Mouse (Mus musculus): ENCODE measurements at regions not wholly inside any gene's neighbourhood (a gene's known extent, or its start where the extent isn't known, plus 50 kb on each side); places are given as distances from the start of the nearest gene placed in this dataset.

GRCm38 (mm10) chr16:31603185-31603584, 60.1 kb upstream of the Dlg1 start:
- H3K36me3 ChIP-seq (ENCODE audit: control insufficient read depth, insufficient read depth, low read length): no peaks in the 10 kb centered on the region
- no peaks in the 10 kb centered on the region for H3K4me1 ChIP-seq (ENCODE audit: control insufficient read depth, insufficient read depth, low read length)
- H3K27ac ChIP-seq (ENCODE audit: control insufficient read depth, insufficient read depth, low read depth, low read length): no peak overlapping the region
- H3K27me3 ChIP-seq (ENCODE audit: control insufficient read depth, insufficient read depth, low read length): no peaks in the 10 kb centered on the region
- no peak for TF ChIP-seq POLR2A (IDR thresholded peaks at IDR 0.05; ENCODE audit: control insufficient read depth, low read depth, low read length)
- TF ChIP-seq CTCF (IDR thresholded peaks at IDR 0.05; ENCODE audit: control insufficient read depth, insufficient read depth, insufficient replicate concordance, low read depth, low read length): no peak
- no peak overlapping the region for H3K4me3 ChIP-seq (ENCODE audit: control insufficient read depth, low read depth, low read length)

DNA sequence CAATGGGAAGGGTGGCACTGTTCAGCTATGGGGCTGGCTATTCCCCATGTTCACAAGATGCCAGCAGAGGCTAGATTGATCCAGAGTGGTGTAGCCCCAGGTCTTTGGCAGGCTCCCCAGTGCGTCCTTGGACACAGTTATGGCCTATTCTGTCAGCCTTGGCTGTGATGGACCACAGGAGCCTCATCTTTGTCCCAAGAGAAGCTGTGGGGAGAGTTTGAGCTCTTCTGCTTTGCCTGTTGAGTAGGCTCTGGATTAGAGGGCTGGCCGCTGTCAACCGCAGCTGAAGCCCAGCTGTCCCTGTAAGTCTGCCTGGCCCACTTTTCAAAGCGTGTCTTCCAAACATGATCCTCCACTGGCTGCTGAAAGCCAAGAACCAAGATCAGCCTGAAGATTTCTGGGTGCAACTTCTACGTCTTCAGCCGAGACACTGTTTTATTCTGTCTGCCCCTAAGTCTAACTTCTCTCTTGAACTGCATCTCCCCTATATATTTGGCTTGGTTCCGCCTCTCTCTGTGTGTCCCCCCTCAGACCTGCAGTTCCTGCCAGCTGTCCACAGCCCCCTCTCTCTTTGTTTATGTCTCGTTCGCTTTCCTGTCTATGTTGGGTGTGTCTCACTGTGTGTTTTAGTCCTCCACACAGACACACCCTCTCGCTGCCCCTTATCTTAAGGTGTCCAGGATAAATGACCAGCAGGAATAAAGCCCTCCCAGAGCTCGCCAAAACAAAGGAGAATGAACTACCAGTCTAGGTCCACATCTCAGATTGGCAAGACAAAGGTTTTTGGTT, 56.7 kb upstream of the Dlg1 start:
- TF ChIP-seq POLR2A (IDR thresholded peaks at IDR 0.05; ENCODE audit: control insufficient read depth, low read depth, low read length) (no peak), CTCF (IDR thresholded peaks at IDR 0.05; ENCODE audit: control insufficient read depth, insufficient read depth, insufficient replicate concordance, low read depth, low read length) (no peak)
- Histone ChIP-seq H3K36me3 (ENCODE audit: control insufficient read depth, insufficient read depth, low read length) (no peaks in the 10 kb centered on the region), H3K4me3 (ENCODE audit: control insufficient read depth, low read depth, low read length) (no peak overlapping the region), H3K4me1 (ENCODE audit: control insufficient read depth, insufficient read depth, low read length) (no peaks in the 10 kb centered on the region; the same call in 1 of the 2 replicates), H3K27ac (ENCODE audit: control insufficient read depth, insufficient read depth, low read depth, low read length) (no peak overlapping the region), H3K27me3 (ENCODE audit: control insufficient read depth, insufficient read depth, low read length) (no peaks in the 10 kb centered on the region)

DNA sequence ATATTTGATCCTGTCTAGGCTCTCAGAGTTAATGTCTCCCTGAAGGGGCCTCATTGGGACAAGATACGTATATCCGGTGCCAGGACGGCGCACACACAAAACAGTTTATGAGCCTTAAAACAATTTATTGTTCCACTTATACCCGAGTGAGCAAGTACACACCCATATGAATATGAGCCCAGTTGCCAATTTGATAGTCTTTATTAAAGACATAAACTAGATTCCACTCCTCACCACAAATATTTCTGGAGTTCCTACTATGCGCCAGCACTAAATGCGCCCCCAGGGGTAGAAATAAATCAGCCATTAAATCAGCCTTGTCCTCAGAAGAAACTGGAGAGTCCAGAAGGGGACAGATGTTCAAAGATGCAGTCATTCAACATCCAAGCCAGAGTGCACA, 54.3 kb upstream of the Dlg1 start:
- Histone ChIP-seq H3K36me3 (ENCODE audit: control insufficient read depth, insufficient read depth, low read length) (no peaks in the 10 kb centered on the region), H3K27ac (ENCODE audit: control insufficient read depth, insufficient read depth, low read depth, low read length) (no peak overlapping the region), H3K4me3 (ENCODE audit: control insufficient read depth, low read depth, low read length) (no peak overlapping the region), H3K27me3 (ENCODE audit: control insufficient read depth, insufficient read depth, low read length) (no peaks in the 10 kb centered on the region), H3K4me1 (ENCODE audit: control insufficient read depth, insufficient read depth, low read length) (no peaks in the 10 kb centered on the region; the same call in 1 of the 2 replicates)
- TF ChIP-seq POLR2A (IDR thresholded peaks at IDR 0.05; ENCODE audit: control insufficient read depth, low read depth, low read length) (no peak), CTCF (IDR thresholded peaks at IDR 0.05; ENCODE audit: control insufficient read depth, insufficient read depth, insufficient replicate concordance, low read depth, low read length) (no peak)

GRCm38 (mm10) chr16:31609394-31610172, 53.7 kb upstream of the Dlg1 start:
- no peaks in the 10 kb centered on the region for H3K36me3 ChIP-seq (ENCODE audit: control insufficient read depth, insufficient read depth, low read length)
- H3K4me3 ChIP-seq (ENCODE audit: control insufficient read depth, low read depth, low read length): no peak overlapping the region
- no peaks in the 10 kb centered on the region; the same call in 1 of the 2 replicates for H3K4me1 ChIP-seq (ENCODE audit: control insufficient read depth, insufficient read depth, low read length)
- no peak for TF ChIP-seq POLR2A (IDR thresholded peaks at IDR 0.05; ENCODE audit: control insufficient read depth, low read depth, low read length)
- TF ChIP-seq CTCF (IDR thresholded peaks at IDR 0.05; ENCODE audit: control insufficient read depth, insufficient read depth, insufficient replicate concordance, low read depth, low read length): no peak
- no peak overlapping the region for H3K27ac ChIP-seq (ENCODE audit: control insufficient read depth, insufficient read depth, low read depth, low read length)
- no peaks in the 10 kb centered on the region for H3K27me3 ChIP-seq (ENCODE audit: control insufficient read depth, insufficient read depth, low read length)
